Mouse (Mus musculus) liver, adult (tissue): ENCODE measurements around the gene Timm17a.

Experiments
- GATA4 ChIP-seq: IDR thresholded peaks from 2 replicates; pipeline ENCODE4 v1.6.1; 2014; ENCODE audit warnings: mild to moderate bottlenecking, low read length; ENCODE audit not compliant: insufficient replicate concordance

The Timm17a gene

GRCm38 (mm10) chr1:135313284-135314031, at the start of gene Timm17a:
Gene Timm17a, minus strand, starts transcription at chr1:135313778.
- TF ChIP-seq GATA4, result no peak

GRCm38 (mm10) chr1:135362115-135362514, 48.5 kb upstream of the Timm17a start:
- no peak for TF ChIP-seq GATA4

GRCm38 (mm10) chr1:135361491-135361890, 47.9 kb upstream of the Timm17a start:
- TF ChIP-seq GATA4, result no peak

GRCm38 (mm10) chr1:135359071-135359470, 45.5 kb upstream of the Timm17a start:
- TF ChIP-seq GATA4, result no peak

GRCm38 (mm10) chr1:135351953-135352352, 38.4 kb upstream of the Timm17a start:
- no peak for TF ChIP-seq GATA4

DNA sequence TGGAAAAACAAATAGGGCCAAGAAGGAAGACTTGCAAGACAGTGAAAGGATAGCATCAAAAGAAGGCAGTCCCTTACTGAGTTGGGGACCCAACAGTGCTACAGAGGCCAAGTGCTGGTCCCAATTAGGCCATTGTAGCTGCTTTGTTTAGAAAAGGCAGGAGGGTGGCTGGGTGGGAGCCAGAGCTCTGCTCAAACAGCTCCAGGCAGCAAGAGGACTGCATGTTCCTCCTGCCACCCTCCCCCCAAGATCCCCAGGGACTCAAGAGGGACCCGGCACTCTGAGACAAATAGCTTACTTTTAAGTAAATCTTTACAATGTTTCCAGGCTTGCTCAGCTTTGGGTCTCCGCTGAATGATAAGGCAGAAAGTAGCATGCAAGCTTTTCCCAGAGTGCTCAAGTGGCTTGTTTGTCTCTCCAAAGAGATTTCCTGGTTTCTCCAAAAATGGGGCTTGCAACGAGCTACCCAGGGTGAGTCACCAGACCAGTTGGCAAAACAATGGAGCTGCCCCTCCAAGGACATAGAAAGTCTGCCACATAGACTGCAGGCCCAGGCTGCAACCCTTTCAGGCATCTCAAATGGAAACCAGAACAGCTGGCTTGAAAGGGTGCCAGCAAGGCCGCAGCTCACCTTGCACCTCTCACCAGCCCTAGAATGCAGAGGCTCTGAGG, 34.1 kb upstream of the Timm17a start:
- TF ChIP-seq GATA4, result no peak

GRCm38 (mm10) chr1:135346891-135347290, 33.3 kb upstream of the Timm17a start:
- no peak for TF ChIP-seq GATA4

GRCm38 (mm10) chr1:135344026-135344425, 30.4 kb upstream of the Timm17a start:
- TF ChIP-seq GATA4, result no peak

DNA sequence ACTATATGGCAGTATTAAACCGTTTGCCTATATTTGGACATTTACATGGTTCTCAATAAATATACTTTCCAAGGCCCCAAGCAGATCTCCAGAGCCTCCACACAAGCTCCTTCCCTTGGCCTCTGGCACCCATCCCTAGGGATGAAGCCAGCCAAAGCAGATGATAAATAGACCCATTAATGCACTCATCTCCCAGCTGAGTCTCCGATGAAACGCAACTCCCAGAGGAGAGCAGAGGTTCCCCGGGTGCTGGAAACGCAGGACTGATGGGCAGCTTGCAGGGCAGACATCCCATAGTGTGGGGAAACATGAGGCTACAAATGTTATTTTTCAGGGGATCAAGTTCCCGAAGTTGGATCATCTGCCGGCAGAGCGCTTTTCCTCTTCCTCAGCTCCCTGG, 28.4 kb upstream of the Timm17a start:
- no peak for TF ChIP-seq GATA4

DNA sequence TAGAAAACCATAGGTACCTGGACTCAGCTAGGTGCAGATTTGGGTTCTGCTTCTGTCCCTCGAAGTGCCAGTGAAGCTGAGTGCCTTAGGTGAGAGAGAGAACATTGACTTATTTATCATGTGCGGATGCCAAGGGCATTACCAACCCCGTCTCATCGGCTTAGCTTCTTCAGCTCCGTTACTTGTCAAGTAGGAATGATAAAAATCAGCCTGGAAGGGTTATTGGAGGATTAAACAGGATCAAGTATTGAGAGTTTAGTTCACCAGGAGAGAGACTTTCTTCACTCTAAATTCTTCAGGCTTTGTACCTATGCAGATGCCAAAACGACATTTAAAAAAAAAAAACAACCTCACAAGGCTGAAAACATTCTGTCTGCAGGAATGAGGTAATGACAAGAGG, 17.0 kb upstream of the Timm17a start:
- no peak for TF ChIP-seq GATA4

- no peak for TF ChIP-seq GATA4
Observed at GRCm38 (mm10) chr1:135328368-135328767, 14.8 kb upstream of the Timm17a start.

DNA sequence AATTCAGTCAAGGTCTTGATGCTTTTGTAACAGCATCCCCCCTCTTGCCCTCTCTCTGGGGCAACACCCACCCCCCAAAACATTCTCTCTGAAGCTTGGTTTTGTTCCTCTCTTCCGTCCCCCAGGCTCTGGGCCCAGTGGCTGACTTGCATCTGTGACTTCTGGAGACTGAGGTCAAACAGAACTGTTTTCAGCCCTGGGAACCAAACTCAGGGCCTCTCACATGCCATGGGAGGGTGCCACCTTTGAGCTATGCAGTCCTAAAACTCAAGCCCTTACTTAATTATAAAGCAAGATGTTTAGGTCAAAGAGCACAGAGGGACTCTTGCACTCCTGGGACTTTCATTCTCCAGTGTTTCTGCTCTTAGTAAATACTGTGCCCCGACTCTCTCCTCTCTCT, 12.4 kb upstream of the Timm17a start:
- no peak for TF ChIP-seq GATA4

GRCm38 (mm10) chr1:135324571-135324970, 11.0 kb upstream of the Timm17a start, which contains the start of gene Lmod1:
Gene Lmod1, plus strand, starts transcription at chr1:135324807.
- TF ChIP-seq GATA4, result no peak

- TF ChIP-seq GATA4, result no peak
Observed at GRCm38 (mm10) chr1:135323367-135323901, 9.9 kb upstream of the Timm17a start.

DNA sequence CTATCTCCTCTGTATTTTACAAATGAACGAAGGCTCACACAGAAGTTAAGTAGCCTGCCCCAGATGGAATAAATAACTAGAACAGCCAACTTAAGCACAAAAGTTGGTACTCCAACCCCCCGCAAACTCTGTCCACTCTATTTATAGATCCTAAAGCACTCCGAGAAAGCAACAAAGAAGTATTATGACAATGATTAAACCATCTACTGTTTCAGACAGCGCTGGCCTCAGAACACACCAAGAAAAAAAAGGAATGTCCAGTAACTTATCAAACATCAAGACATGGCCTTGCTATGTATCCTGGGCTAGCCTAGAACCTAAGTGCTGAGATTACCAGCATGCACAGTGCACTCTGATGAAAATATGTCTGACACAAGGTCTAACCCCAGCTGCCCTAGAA, 1.4 kb downstream of the Timm17a start:
- TF ChIP-seq GATA4, result no peak

DNA sequence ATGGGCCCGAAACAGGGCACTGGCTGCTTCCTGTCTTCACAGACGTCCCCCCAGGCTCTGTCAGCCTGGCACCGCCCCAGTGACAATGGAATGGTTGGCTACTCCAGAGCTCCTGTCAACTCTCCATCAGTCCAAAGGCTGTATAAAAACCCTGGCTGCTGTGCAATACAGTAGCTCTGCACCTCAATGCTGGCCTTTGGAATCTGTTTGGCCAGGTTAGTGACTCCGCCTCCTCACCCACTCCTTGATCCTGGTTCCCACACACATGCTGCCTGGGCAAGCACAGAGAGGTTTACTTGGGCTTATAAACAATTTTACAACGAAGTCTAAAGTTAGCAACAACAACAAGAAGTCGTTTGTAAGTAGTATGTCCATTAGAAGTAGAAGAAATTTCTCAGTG, 2.2 kb downstream of the Timm17a start:
- no peak for TF ChIP-seq GATA4

DNA sequence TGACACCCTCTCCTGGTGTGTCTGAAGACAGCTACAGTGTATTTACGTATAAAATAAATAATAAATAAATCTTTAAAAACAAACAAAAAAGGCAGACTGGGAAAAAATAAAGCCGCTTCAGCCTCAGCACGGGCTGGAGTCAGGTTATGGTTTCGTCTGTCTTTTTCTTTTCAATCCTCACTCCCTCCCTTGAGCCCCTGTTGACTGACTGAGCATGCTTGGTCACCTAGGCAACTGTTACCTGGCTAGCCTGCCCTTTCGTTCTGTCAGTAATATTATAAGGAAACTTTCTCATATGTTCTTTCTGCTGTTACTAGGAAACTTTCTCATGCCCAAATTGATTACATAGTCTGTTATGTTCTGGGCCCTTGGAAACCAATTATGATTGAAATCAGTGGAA, 22.7 kb downstream of the Timm17a start:
- no peak for TF ChIP-seq GATA4

GRCm38 (mm10) chr1:135286311-135286710, 27.3 kb downstream of the Timm17a start:
- TF ChIP-seq GATA4, result no peak
